Mouse (Mus musculus) forebrain, embryonic 10.5 days (tissue): ENCODE data around the gene Ccdc141. TPM values are rescaled to one million over a fixed set of nuclear protein-coding genes. Genes with fewer than 3 reads are reported as not detected.

Experiments used
- DNase-seq: peaks from one replicate; pipeline ENCODE4 v3.0.0-alpha.2; 2017; ENCODE audit warnings: low spot score; ENCODE audit errors: extremely low spot score
- H3K27ac ChIP-seq: fragments of 300-500 bp; sonication (generic); 2 replicates; pipeline ENCODE4 v1.5.1; 2016; ENCODE audit warnings: mild to moderate bottlenecking
- H3K27me3 ChIP-seq: fragments of 300-500 bp; sonication (generic); 2 replicates; pipeline ENCODE4 v1.6.1; 2016; ENCODE audit warnings: mild to moderate bottlenecking; ENCODE audit not compliant: poor library complexity, severe bottlenecking
- H3K36me3 ChIP-seq: fragments of 300-500 bp; sonication (generic); replicated peaks from 2 replicates; pipeline ENCODE4 v1.6.1; 2016; ENCODE audit warnings: mild to moderate bottlenecking, moderate library complexity
- H3K4me1 ChIP-seq: fragments of 300-500 bp; sonication (generic); 2 replicates; pipeline ENCODE4 v1.6.1; 2016
- H3K4me3 ChIP-seq: fragments of 300-500 bp; sonication (generic); 2 replicates; pipeline ENCODE4 v1.5.1; 2016; ENCODE audit warnings: mild to moderate bottlenecking, moderate library complexity
- H3K9me3 ChIP-seq: fragments of 300-500 bp; sonication (generic); 2 replicates; pipeline ENCODE4 v1.6.1; 2016; ENCODE audit warnings: mild to moderate bottlenecking, moderate library complexity
- WGBS: fragments of 180-500 bp; shearing (Covaris S2); methylation state at CpG from one replicate; pipeline ENCODE4 v1.1.7; 2016; 5-methylcytosine and 5-hydroxymethylcytosine counted together
- polyA plus RNA-seq: library from polyadenylated mRNA; unstranded; fragments of >200 nt; fragmentation: Nextera tagmentation; extraction: Ambion mirVana; gene quantifications from 2 replicates; pipeline ENCODE4 v1.2.1, GENCODE M21; 2016

Ccdc141 gene
- polyA plus RNA-seq, 1 experiment from 2014 or later: 2.6 TPM

DNA sequence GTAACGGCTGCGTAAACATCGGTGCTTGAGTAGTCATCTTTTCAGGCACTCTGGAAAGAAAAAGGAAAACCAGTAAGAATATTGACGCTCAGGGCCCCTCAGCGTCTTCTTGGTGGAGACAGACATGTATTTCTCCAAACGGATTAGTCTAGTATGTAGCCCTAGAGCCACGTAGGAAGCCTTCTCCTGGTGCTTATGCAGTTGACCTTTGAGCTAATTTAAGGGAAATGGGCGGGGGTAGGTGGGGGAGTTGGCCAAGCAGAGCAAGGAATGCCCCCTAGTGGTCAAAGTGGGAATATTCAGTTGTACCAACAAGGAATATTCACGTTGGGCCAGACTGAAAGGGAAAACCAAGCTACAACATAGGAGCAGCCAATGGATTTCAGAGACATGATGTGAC, 190.3 kb downstream of the Ccdc141 start:
- WGBS: 53% methylated on average over 9 of the region's 9 CpGs
- no peaks in the 10 kb centered on the region for H3K9me3 ChIP-seq
- no peak for DNase-seq
- H3K27me3 ChIP-seq: no peaks in the 10 kb centered on the region
- no peaks in the 10 kb centered on the region for H3K36me3 ChIP-seq
- no peaks in the 10 kb centered on the region for H3K4me1 ChIP-seq
- no peak overlapping the region for H3K27ac ChIP-seq
- H3K4me3 ChIP-seq: no peak overlapping the region

DNA sequence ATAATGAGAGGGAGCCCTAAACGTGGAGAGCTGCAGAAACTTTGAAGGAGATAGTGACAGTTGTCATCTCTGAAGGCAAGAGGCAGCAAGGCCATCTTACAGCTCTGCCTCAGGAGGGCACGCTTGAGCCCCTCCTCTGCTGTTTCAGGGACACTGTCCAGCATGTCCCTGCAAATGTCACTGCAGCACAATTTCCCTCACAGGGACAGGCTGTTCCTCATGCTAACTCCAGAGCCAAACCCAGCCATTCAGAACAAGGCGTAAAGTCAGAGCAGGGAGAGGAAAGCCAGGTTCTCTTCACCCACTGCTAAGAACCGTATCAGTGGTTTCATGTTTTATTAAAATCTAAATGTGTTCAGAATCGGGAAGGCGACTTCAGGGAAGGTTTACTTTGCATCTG, 192.8 kb downstream of the Ccdc141 start:
- Histone ChIP-seq H3K36me3 (no peaks in the 10 kb centered on the region), H3K4me3 (no peak overlapping the region), H3K4me1 (no peaks in the 10 kb centered on the region), H3K27ac (no peak overlapping the region), H3K9me3 (no peaks in the 10 kb centered on the region), H3K27me3 (no peaks in the 10 kb centered on the region)
- WGBS: 81% methylated on average over 6 of the region's 6 CpGs
- no peak for DNase-seq

- Histone ChIP-seq H3K27ac (no peak overlapping the region), H3K27me3 (no peaks in the 10 kb centered on the region), H3K4me1 (peaks cover 9% of the 10 kb centered on the region; the same call in 1 of the 2 replicates), H3K4me3 (no peak overlapping the region), H3K9me3 (no peaks in the 10 kb centered on the region), H3K36me3 (no peaks in the 10 kb centered on the region)
- WGBS: 55% methylated on average over 4 of the region's 4 CpGs
- no peak for DNase-seq
Measured at GRCm38 (mm10) chr2:76972051-76972450, 198.4 kb downstream of the Ccdc141 start.

DNA sequence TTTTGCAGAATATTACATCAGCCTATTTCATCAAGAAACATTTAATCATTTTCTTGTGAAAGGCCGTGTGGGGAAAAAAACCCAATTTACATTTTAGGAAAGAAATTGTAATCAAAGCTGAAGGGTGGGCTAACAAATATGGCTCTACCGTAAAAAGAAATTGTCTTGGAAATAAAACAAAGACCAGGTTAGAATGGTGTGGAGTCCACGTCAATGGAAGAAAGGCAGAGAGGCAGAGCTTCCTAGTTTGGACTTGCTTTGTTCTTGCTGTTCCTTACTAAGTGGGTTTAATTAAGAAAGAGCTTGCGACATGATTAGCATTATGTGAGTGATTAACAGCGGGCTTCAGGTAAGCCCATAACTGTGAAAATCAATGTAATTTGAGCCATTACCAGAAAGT, 199.4 kb downstream of the Ccdc141 start:
- H3K4me1 ChIP-seq: peaks cover 9% of the 10 kb centered on the region; the same call in 1 of the 2 replicates
- DNase-seq: no peak
- H3K27ac ChIP-seq: no peak overlapping the region
- H3K9me3 ChIP-seq: no peaks in the 10 kb centered on the region
- no peaks in the 10 kb centered on the region for H3K36me3 ChIP-seq
- WGBS: 64% methylated on average over 5 of the region's 5 CpGs
- H3K4me3 ChIP-seq: no peak overlapping the region
- no peaks in the 10 kb centered on the region for H3K27me3 ChIP-seq

DNA sequence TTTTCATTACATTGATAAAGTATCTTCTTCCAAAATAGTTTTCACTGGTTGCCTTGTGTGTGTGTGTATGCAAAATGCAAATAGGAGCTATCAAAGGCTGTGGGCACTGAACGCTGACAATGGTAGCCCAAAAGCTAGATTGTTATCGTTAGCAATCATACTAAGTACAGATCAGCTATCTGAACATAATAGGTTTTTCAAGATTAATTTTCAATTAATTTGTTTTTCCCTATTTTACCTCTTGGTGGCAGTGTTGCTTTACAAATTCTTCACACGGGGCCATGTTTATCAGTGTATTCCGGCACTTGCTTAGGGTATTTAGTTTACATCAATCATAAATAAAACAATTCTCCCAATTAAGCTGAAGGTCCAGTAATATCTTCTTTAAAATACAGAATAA, 199.8 kb downstream of the Ccdc141 start:
- H3K4me1 ChIP-seq: peaks cover 9% of the 10 kb centered on the region; the same call in 1 of the 2 replicates
- H3K9me3 ChIP-seq: no peaks in the 10 kb centered on the region
- 32% methylated on average over 4 of the region's 4 CpGs for WGBS
- H3K27me3 ChIP-seq: no peaks in the 10 kb centered on the region
- no peak overlapping the region for H3K27ac ChIP-seq
- DNase-seq: no peak
- no peaks in the 10 kb centered on the region for H3K36me3 ChIP-seq
- H3K4me3 ChIP-seq: no peak overlapping the region

DNA sequence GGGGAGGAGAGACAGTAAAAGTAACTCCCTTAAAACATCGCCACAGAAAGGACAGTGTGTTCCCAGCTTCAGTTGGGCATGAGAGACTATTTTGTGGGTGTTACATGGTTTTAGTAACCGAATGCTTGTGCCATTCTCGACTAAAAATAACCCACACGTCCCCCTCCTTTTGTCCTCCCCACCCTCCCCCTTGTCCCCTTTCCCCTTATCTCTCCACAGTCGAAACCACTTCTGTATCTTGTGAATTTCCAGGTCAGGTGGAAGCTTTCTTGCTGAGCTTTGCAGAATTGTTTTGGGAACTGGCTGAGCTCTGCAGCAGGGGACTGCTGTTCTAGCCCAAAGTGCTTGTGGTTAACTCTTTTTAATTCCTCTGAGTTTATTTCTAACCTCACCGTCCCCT, 200.2 kb downstream of the Ccdc141 start:
- Histone ChIP-seq H3K9me3 (no peaks in the 10 kb centered on the region), H3K27me3 (no peaks in the 10 kb centered on the region)
- WGBS: 73% methylated on average over 6 of the region's 6 CpGs

DNA sequence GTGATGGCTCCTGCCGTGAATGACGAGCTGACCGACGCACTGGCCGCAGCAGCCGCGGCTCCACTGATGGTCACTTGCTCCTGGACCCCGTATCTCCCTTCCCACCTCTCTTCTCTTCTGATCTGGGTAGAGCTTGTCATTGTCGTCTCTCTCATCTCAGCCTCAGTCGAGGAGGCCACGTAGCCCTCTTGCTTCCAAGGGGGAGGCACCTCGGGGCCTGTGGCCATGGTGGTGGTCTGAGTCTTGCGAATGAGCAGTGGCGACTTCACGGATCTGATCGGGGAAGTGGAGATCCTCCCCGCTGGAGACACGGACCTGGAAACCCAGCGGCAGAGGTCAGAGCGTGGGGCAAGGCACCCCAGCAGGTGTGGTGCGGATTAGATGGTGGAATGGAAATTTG, 200.8 kb downstream of the Ccdc141 start:
- Histone ChIP-seq H3K27ac (no peak overlapping the region), H3K4me1 (peaks cover 9% of the 10 kb centered on the region; the same call in 1 of the 2 replicates), H3K36me3 (no peaks in the 10 kb centered on the region), H3K27me3 (no peaks in the 10 kb centered on the region), H3K9me3 (no peaks in the 10 kb centered on the region), H3K4me3 (no peak overlapping the region)
- DNase-seq: no peak
- 84% methylated on average over 21 of the region's 21 CpGs for WGBS

More for the DNA sequence above, 200.2 kb downstream of the Ccdc141 start:
- H3K4me3 ChIP-seq: no peak overlapping the region
- no peak for DNase-seq
- H3K4me1 ChIP-seq: peaks cover 9% of the 10 kb centered on the region; the same call in 1 of the 2 replicates
- no peaks in the 10 kb centered on the region for H3K36me3 ChIP-seq
- H3K27ac ChIP-seq: no peak overlapping the region

DNA sequence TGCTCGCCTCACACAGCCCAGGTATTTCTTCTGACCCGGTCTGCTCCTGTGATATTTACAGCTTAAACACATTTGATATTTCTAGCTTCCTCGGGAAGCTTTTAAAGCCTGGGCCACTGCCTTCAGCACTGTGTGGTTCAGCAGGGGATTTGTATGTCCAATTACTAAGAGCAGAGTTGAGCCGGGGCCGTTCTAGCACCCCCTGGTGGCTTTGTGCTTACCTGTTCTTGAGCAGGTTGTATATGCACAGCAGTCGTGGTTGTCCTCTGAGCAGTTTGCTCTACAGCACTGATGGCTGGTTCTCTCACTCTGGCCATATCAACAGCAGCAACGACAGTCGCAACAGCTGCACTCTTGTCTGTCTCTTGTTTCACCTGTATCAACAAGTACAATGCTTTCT, 201.5 kb downstream of the Ccdc141 start:
- Histone ChIP-seq H3K36me3 (no peaks in the 10 kb centered on the region), H3K9me3 (no peaks in the 10 kb centered on the region), H3K27me3 (no peaks in the 10 kb centered on the region), H3K4me3 (no peak overlapping the region), H3K4me1 (peaks cover 9% of the 10 kb centered on the region; the same call in 1 of the 2 replicates), H3K27ac (no peak overlapping the region)
- DNase-seq: peak; percentile 75
- WGBS: 36% methylated on average over 8 of the region's 8 CpGs

DNA sequence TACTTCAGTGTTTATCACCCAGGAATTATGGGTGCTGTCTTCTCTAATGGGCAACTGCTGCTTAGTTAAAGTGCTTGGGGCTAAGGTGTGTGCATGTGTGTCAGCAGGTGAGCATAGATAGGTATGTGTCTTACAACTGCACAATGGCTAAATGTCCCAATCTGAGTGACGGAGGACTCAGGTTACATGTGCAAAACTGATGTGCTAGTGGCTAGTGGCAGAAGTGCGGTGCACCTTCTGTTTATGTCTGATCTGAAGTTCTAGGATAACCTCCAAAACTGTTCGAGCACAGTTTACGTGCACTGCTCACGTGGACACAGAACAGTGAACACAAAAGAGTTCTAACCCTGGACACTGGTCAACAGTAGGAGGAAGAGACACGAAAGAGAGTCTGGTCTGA, 203.9 kb downstream of the Ccdc141 start:
- Histone ChIP-seq H3K36me3 (no peaks in the 10 kb centered on the region), H3K27ac (no peak overlapping the region), H3K4me3 (no peak overlapping the region), H3K27me3 (no peaks in the 10 kb centered on the region), H3K4me1 (peaks cover 5% of the 10 kb centered on the region; the same call in 1 of the 2 replicates), H3K9me3 (no peaks in the 10 kb centered on the region)
- DNase-seq: no peak
- WGBS: 92% methylated on average over 6 of the region's 6 CpGs

DNA sequence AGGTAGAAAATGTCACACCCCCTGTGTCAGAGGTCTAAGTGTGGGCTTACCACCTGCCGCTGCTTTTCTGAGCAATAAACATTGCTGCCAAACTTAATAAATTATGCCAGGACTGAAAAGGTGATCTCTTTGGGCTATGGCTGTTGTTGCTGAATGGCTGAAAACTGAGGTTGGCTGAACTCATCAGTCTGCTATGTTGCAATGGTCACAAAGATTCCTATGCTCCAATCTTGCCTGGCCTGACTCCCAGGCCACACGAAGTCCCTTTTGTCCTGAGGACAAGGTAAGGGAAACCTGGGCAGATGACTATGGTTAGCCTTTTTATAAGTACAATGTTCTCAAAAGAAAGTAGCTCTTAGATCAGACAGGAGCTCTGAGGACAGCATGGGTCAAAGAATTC, 204.4 kb downstream of the Ccdc141 start:
- WGBS: 97% methylated on average over 2 of the region's 2 CpGs

DNA sequence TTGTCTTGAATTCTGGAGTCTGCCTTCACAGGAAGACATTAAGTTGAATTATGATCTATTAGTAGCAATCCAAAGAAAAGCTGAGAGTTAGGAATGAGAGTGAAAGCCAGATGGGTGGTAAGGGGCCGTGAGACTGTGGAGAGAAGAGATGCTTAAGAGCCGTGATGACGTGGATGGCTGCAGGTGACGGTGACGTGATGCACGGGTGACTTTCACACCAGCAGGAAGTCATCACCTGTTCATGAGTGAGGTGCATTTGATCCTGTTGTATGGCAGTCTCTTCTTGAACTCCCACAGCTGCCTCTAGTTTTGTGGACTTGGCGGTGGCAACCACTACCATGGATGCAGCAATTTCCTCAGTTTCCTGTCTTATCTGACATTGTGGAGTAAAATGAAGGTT, 204.9 kb downstream of the Ccdc141 start:
- Histone ChIP-seq H3K36me3 (no peaks in the 10 kb centered on the region), H3K4me3 (no peak overlapping the region), H3K4me1 (no peaks in the 10 kb centered on the region), H3K27ac (no peak overlapping the region), H3K9me3 (no peaks in the 10 kb centered on the region), H3K27me3 (no peaks in the 10 kb centered on the region)
- DNase-seq: no peak
- 95% methylated on average over 7 of the region's 7 CpGs for WGBS

More for the DNA sequence above, 204.4 kb downstream of the Ccdc141 start:
- H3K27me3 ChIP-seq: no peaks in the 10 kb centered on the region
- H3K4me1 ChIP-seq: no peaks in the 10 kb centered on the region
- H3K36me3 ChIP-seq: no peaks in the 10 kb centered on the region
- no peak overlapping the region for H3K4me3 ChIP-seq
- H3K27ac ChIP-seq: no peak overlapping the region
- no peaks in the 10 kb centered on the region for H3K9me3 ChIP-seq
- DNase-seq: no peak

DNA sequence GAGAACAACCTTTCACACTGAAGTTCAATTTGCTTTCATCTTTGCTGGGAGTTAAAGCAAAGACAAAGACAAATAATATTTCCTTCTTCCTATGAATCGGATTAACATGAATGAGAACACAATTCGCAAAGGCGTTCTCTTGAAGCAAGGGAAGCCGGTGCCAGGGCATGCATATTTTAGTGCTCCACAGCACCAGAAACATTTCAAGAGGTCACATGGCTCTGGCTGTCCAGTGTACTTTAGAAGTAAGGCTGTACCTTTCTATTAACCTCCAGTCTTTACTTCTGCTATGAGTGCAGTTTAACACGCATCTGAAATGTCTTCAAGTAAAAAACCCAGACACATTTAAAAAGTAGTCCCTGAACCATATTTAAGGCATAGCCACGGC, 208.4 kb downstream of the Ccdc141 start:
- H3K27me3 ChIP-seq: no peaks in the 10 kb centered on the region
- no peaks in the 10 kb centered on the region for H3K9me3 ChIP-seq
- no peak for DNase-seq
- H3K27ac ChIP-seq: no peak overlapping the region
- no peaks in the 10 kb centered on the region for H3K4me1 ChIP-seq
- H3K4me3 ChIP-seq: no peak overlapping the region
- 92% methylated on average over 6 of the region's 6 CpGs for WGBS
- H3K36me3 ChIP-seq: no peaks in the 10 kb centered on the region

GRCm38 (mm10) chr2:76961420-76962044, 208.9 kb downstream of the Ccdc141 start:
- no peaks in the 10 kb centered on the region for H3K36me3 ChIP-seq
- H3K4me3 ChIP-seq: no peak overlapping the region
- H3K9me3 ChIP-seq: no peaks in the 10 kb centered on the region
- H3K4me1 ChIP-seq: no peaks in the 10 kb centered on the region
- H3K27me3 ChIP-seq: no peaks in the 10 kb centered on the region
- H3K27ac ChIP-seq: no peak overlapping the region
- WGBS: 92% methylated on average over 10 of the region's 10 CpGs
- no peak for DNase-seq
